Mouse (Mus musculus) CD8-positive naive resting alpha-beta T cell, adult 2 months (primary cell): ENCODE data around the gene Ncoa1.
"Not testable (repeated sequence)": the region's sequence is repeated elsewhere in the genome, so short reads cannot be mapped to it uniquely, and the experiment has no call there.

Source experiments
- DNase-seq, 2 experiments: peaks; one replicate each; pipeline ENCODE4 v3.0.0; 2022; ENCODE audit warnings: low read depth in 2 of 2, low spot score in 2 of 2

Ncoa1 gene

DNA sequence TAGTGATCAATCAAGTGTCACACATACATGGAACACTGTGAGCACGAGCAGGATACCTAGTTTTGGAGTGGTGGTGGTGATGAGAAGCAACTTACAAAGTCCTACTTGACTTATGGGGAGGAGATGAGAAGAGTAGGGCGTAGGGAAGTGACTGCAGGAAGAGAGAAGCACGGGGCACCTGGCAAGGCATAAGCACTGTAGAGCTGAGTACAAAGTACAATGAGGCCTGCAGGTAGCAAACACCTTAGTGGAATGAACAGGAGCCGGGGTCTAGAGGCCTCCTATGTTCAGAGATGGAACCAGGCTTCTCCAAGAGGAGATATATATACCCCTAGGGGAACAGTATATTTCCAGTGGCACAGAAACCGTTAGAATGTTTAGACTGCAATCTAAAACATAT is 153.4 kb downstream of the Ncoa1 start:
- DNase-seq: no peak

DNA sequence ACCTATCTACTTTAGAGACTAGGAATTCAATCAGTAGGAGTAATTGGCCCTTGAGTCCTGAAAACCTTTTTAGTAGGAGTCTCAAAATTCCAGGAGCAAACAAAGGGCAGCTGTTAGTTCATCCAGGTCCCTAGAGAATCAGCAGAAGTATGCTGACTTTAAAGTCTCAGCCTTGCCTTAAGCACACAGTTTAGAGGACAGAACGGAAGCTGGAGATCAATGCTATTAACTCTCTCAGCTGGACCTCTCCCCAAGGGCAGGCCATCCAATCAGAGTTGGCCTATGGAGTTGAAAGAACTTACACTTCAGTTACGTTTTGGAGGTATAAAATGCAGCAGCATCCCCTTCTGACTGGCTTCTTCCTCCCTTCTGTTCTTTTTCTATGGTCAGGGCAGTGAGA is 154.8 kb downstream of the Ncoa1 start:
- DNase-seq: no peak

DNA sequence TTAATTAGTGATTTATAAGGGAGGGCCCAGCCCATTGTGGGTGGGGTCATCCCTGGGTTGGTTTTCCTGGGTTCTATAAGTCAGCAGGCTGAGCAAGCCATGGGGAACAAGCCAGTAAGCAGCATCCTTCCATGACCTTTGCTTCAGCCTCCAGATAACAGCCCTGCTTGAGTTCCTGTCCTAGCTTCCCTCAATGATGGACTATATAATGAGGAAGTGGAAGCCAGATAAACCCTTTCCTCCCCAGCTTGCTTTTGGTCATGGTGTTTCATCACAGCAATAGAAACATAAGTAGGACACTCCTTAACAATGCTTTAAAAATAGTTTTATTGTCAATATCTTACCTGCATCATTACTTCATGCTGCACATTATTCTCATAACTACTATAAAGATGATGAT is 163.2 kb downstream of the Ncoa1 start:
- no peak for DNase-seq

DNA sequence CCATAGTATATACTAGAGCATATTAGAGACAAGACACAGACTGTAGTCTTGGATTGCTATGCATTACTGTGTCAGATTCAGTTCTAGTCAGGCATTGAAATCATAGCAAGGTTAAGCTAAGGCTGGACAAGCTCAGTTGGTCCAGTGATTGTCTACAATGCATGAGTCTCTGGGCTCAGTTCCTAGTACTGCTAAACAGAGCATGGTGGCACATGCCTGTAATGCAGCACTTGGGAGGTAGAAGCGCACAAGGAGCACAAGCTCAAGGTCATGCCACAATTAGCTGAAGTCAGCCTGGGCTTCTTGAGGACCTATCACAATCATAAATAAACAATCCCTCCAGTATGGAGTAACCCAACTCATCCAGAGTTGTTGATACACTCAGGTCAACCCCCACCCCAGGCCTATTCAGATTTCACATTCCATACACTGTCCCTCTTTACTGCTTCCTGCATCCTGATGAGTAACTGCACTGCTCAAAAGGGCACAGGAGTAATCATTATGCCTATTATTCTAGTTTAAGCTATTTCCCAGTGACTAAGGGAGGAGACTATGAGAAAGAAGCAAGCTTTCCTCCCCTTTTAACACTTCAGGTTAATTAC is 170.2 kb downstream of the Ncoa1 start:
- no peak for DNase-seq

DNA sequence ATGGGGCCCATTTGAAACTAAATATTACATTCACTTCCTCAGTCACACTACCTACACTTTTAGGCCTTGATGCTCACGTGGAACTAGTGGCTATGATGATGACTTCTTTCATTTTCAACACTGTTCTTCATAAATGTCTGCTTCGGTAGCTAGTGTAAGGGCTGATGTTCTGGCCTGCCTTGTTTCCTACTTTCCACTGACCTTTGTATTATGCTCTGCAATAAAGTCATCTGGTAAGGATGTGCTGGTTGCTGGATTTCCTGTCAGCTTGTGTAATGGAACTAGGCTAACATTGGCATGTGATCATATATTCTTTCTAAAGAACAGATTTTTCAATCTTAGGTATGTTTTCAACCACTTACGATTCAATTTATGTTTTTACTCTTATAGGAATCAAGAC is 177.7 kb downstream of the Ncoa1 start:
- DNase-seq: no peak

DNA sequence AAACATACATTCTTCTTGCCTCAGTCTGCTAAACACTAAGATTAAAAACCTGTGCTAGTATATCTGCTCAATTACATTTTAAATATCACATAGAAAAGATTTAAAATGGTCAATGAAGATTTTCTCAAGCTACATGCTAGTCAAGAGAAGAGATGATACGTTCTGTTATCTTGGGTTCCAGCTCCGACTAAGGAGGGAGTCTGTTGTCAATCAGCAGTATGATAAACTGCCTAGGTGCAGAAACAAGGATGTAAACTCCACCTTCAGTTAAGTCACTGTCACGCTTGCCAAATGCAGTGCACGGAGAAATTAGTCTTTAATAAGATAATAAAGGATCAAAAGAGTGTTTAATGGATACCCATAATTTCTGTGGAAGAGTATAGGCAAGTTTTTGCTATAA is 178.4 kb downstream of the Ncoa1 start:
- DNase-seq: no peak

DNA sequence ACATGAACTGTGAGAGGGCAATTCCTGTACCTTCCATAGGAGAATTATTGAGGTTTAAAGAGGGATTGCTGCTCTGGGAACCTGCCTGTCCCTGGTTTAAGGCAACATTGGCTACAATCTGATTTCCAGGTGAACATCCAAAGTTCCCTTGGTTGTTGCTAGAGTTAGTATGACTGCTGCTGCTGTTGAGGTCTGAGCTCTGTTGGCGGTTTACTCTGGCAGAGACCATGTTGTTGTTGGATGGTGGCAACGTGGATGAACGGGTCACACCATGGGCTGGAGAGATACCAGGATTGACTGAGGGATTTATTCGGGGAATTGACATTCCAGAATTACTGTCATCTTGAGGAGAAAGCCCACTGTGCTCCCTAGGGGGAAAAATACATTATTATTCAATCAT is 181.1 kb downstream of the Ncoa1 start:
- DNase-seq: no peak

DNA sequence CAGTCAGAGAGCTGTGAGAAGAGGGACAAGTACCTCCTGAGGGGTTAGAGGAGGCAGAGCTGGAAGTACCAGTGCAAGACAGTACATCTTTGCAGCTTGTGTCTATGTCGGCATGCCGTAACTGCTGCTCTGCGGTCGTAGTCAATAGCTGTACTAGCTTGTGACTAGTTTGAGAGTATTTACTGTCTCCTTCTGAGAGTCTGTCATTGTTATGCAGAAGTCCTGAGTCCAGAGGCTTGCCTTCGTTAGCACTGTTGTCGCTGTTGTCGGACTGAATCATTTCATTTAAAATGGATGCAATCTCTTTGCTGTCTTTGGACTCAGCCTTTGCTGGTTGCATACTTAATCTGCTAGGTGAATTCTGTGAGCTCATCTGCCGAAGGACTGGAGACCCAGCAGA is 181.7 kb downstream of the Ncoa1 start:
- DNase-seq: no peak

DNA sequence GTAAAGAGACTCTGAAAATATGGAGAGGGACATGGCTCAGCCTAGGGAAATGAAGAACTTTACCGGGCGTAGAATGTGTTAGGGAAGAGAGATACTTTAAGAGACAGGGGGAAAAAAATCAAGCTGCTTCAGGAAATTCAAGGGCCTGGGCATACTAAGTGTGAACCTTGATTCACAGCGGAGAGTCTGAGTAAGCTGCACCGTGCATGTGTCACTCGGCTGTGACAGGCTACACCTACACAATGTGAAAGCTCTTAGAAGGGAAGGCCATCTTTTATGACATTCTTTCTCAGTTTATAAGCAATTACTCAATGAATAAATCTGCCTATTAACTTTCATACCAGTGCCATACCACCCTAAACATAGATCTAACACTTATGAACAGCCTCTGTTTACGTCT is 183.2 kb downstream of the Ncoa1 start:
- DNase-seq: no peak

DNA sequence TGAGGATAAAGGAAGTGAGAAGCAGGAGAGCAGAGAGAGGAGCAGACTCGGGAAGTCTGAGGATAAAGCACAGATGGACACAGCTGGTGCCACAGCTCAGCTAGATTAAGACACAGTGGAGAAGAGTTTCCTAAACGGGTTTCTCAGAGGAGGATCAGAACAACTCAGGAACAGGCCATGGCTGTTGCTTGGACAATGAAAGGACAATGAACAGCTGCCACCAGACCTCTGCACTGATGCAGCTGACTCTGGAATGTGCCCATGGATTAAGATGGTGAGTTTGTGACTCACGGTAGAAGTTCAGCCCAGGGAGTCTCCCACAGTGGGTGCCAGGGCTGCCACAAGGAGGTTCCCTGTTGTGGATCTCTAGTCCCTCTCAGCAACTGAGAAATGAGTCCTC is 191.8 kb downstream of the Ncoa1 start:
- no peak for DNase-seq

DNA sequence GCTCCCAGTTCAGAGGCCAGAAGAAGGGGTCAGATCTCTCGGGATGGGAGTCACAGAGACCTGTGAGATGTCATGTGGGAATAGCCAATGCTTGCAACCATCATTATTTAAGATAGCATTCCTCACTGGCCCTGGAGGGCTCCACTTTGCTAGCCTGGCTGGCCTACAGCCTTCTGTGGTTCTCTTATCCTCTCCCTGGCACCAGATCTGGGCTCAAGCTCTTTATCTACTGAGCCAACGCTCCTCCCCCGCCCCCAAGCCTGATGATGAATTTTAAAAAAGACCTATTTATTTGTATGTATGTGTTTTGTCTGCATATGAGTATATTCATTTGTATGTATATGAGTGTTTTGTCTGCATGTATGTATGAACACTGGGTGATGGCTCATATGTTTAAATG is 197.1 kb downstream of the Ncoa1 start:
- no peak for DNase-seq

DNA sequence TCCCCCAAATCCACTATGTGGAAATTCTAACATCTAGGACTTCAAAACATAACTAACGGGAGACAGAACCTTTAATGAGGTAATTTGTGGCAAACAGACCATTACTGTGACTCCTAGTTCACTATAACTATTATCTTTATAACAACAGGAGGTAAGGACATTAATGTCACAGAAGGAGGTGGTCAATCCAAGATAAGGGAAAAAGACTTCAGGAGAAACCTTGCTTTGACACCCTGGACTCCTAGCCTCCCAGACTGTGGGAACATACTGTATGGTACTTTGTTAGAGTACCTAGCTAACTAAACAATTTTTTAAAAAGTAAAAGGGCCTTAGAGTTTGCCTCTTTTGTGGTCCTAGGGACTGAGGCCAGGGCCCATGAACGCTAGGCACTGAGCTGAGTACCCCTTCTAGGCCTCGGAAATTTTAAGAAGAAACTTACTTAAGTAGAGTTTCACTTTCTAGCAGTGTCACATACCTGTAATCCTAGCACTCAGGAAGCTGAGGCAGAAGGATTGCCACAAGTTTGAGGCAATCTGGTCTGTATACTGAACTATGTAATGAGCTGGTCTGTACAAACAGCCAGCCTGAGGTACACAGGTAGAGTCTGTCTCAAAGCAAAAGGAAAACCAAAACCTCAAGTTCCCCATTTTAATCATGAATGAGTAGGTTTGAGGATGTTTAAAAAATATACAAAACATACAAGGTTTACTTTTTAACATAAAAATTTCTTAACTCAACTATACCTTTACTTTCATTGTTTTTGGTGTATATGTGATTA is 197.8 kb downstream of the Ncoa1 start:
- DNase-seq: no peak

DNA sequence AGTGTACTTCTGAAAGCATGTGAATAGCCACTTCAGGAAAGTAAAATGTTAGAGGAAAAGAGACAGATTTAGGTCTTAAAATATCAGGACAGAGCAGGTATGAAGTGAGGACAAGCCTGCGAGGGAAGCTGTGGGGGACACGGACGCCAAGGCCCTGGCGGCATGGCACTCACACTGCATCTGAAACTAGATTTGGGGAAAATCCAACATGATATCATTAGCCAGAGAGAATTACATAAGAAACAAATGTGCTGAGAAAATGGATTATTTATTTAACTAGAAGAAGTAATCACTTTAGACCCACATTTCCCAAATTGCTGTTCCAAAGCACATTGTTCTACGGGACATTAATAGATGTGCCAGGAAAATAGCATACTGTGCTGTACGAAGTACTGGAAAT is 205.9 kb downstream of the Ncoa1 start:
- no peak for DNase-seq

DNA sequence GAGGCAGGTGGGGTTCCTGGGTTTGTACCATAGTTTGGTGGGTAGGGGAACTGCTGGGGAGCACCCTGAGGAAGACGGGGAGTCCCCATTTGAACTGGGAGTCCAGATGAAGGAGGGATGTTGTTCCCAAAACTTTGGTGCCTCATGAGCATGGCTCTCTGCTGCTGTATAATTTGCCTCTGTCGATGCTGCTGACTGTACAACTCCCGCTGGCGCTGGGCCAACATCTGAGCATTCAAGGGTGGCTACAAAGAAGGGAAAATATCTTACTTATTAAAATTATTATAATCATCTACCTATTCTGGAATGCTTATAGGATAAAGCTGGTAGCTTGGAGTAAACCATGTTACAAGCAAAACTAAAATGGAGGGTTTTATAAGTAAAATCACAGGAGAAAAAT is 209.2 kb downstream of the Ncoa1 start:
- DNase-seq: no peak

DNA sequence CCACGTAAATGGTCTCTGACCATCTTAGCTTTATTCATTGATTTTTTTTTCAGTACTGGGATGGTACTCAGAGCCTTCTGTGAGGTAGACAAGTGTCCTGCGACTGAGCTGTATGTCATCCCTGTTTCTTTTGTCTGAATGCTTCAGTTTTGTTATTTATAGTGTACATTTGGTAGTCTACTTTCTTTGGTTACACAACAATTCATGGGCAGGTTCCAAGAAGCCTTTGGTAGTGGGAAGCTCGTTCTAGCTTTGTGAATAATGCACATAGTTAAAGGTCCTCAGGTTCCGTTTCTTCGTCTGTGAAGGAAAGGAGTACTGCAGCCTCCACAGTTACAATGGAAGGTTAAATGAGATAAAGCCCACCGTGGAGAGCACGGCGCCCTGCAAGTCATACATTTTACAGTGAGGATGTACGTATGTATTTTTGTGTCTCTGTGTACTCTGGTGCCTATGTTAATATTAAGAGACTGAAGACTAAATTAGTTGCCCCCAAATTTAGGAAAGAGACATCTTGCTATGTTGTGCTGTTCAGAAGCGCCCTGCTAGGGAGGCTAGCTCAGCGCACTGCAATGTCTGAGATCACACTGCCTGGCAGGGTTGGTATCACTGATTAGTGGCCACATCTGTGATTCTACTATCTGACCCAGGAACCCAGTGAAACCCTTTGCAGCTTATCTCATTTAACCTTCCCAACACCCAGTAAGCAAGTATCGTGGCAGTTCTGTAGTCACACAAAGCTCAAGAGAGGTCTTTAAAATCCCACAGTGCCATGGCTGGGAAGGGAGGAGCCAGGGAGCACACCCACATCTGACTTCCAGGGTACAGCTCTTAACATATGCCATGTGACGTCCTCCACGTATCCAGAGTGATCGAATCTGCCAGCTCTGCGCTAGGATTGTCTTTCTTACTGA is 224.0 kb downstream of the Ncoa1 start:
- no peak for DNase-seq

DNA sequence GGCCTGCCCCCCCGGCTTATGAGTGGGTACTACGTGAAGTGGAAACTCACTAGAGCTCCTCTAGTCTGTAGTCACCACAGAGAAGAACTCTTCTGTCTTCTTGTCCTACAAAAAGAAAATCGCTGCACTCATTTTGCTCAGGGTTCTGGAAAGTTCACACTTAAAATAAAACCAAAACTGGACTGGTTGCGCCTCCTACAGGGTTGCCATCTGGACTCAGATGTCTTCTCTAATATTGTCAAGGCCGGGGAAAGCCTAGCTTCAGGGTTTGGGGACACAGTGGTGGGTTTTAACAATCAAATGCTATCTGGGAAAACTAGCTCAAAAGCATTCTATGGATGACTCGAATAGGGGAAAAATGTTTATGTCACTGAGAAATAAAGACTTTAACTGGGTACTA is 227.2 kb downstream of the Ncoa1 start:
- no peak for DNase-seq

DNA sequence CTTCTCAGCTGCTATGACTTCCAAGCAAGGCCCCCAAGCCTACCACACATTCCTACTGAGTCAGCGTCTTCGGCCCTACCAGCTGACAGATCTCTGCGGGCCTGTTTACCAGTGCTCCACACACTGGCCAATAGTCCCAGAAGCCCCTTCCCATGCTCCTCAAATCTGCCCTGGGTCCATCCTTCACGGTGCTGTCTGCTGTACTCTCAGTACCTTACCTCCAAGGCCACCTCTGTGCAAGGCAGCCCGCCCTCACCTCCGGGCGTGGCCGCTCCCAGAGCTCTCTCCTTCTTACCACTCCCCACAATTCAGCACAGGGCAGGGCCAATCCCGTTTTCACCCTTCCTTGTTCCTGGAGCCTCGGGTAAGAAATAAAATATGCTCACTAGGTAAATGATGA is 231.2 kb downstream of the Ncoa1 start:
- no peak for DNase-seq

DNA sequence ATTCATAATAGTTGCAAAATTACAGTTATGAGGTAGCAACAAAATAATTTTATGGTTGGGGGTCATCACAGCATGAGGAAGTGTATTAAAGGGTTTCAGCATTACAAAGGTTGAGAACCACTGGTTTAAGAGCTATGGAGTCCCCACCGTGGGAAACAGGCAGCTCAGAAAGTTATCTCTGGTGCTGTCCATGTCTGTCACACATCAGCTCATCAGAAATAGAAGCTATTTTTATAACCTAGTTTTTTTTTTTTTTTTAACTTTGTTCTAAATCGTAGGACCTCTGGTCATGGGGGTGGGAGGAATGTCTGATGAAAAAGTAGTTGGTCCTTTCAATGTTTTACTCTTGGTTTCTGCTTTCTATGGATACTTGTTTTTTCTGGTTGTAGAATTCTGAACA is 233.2 kb downstream of the Ncoa1 start:
- DNase-seq: no peak

DNA sequence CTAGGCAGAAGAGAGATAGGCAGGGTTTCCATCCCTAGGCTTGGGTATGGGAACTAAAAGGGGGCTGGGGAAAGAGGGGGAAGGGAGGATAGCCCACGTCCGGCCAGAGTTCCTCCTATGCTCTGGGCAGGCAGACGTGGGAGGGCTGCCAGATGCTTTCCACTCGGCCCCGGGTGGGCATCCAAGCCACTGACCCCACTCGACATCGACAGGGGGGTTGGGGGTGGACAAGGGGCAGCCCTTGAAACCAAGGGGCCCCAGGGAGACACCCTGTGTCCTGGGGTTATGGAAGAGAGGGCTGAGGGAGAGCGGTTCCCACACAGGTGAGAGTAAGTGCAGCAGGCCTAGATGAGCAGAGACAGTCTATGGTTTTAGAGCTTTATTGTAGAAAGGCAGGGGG is 236.7 kb downstream of the Ncoa1 start:
- DNase-seq: not testable (repeated sequence)

DNA sequence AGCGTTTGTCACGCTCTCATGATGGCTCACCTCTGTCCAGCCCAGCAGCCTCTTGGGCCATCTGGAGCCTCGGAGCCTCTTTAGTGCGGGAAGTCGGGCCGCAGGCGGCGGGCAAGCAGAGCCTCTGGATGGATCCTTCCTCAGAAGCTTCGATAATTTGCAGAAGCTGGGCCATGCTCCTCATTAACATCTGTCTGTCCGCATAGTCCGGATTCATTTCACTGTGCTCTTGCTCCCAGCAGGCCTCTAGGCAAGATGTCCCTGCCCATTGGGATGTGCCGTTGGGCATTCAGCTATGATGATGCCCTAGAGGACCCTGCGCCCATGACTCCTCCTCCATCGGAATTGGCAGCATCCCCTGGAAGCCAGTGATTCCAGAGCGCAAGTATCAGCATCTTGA is 239.5 kb downstream of the Ncoa1 start:
- DNase-seq: no peak

DNA sequence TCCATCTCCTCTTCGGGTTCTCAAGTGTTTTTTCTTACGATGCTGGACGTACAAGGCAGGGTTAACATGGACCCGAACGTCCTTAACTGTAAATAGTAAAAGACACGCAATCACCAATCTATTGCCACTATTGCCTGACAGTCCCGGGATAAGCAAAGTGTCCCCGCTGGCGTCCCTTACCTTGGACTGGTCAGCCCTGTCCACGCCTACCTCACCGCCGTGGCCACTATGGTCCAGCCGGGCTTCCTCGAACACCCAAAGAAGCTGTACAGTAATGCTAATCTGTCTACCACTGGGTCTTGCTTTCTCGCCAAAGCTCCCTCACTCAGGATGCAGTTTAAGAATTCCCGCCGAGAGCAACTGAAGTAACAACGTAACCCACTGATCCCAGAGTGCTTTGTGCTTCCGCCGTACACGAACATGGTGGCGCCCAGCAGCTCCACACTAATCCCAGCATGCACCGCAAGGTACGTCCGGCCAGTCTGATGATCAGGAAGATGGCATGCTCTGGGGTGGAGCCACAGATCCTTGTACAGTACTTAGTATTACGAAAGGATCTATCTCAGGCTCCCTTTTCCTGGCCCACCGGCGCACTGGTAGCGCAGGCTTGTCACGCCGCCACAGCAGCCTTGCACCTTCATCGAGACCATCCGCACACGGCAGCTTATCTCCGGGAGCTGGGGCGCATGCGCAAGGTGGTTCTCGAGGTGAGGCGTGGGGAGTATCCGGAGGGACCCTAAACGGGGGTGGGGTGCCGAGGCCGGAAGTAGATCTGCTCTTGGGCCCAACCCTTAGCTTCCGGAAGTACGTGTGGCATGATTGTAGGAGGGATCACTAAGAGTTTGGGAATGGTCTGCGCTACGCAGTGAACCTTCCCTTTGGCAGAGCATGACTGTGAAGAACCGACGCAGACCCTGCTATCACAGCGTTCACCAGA is 243.1 kb downstream of the Ncoa1 start, which contains the start of the genes Ptrhd1 and Cenpo:
Gene Ptrhd1 (plus strand): TSS at position 456 of the 937 bp plus-strand sequence.
Gene Cenpo (minus strand): TSS at position 723 of the 937 bp plus-strand sequence.
- DNase-seq: peak; percentile 92 to 95
